Mouse (Mus musculus) small intestine, adult 2 months (tissue): ENCODE data around the gene Efna2.

ENCODE experiments used
- CTCF ChIP-seq: fragments of 200-500 bp; IDR thresholded peaks from 2 replicates; pipeline ENCODE4 v1.5.1; 2012; ENCODE audit warnings: low read depth, mild to moderate bottlenecking, control low read depth, inconsistent platforms, low read length, moderate library complexity, mixed read lengths; ENCODE audit not compliant: insufficient replicate concordance, insufficient read length; ENCODE audit errors: extremely low read depth
- POLR2A ChIP-seq: fragments of 200-500 bp; IDR thresholded peaks from 2 replicates; pipeline ENCODE4 v1.6.1; 2012; ENCODE audit warnings: low read depth, mild to moderate bottlenecking, control low read depth, inconsistent platforms, low read length, moderate library complexity

GRCm38 (mm10) chr10:80199440-80200008, 20.2 kb downstream of the Efna2 start:
- TF ChIP-seq POLR2A (no peak), CTCF (peak; percentile 90)
